Mouse (Mus musculus) liver, adult 2 months (tissue): ENCODE results near the gene Egln2.

ENCODE experiments used
- CTCF ChIP-seq: fragments of 200-500 bp; IDR thresholded peaks from 2 replicates; pipeline ENCODE4 v1.5.1; 2011; ENCODE audit warnings: low read depth, low read length, control low read depth
- POLR2A ChIP-seq: fragments of 200-500 bp; IDR thresholded peaks from 2 replicates; pipeline ENCODE4 v1.6.1; 2011; ENCODE audit warnings: low read length, control low read depth; ENCODE audit not compliant: insufficient read depth; ENCODE audit errors: extremely low read depth

GRCm38 (mm10) chr7:27174896-27175295, 8.3 kb upstream of the Egln2 start:
- TF ChIP-seq CTCF, result no peak
- TF ChIP-seq POLR2A, result no peak
